Mouse (Mus musculus) gastrocnemius, adult 8-10 months (tissue): ENCODE data around the gene Secisbp2. TPM values are rescaled to one million over a fixed set of nuclear protein-coding genes. Genes with fewer than 3 reads are reported as not detected.

Experiments
- DNase-seq, 2 experiments: peaks; one replicate each; pipeline ENCODE4 v3.0.0; 2022; ENCODE audit warnings: low spot score in 2 of 2
- total RNA-seq, 4 experiments: library from RNA; stranded (reverse); gene quantifications; 2 replicates each; pipeline ENCODE4 v1.2.4; 2022

Gene Secisbp2
- total RNA-seq, 4 experiments from 2014 or later: 7.6 to 8.9 (median 7.7) TPM

GRCm38 (mm10) chr13:51732097-51732664 lies 80.7 kb downstream of the Secisbp2 start:
- no peak for DNase-seq

Other genes with a start within 250 kb of the Secisbp2 start
- gene S1pr3, start 243.1 kb upstream of the Secisbp2 start, total RNA-seq: 1 to 10 TPM; 2.5 to 4.5 (median 2.7) TPM
- 1 to 10 TPM in 2 of 4 experiments, under 1 TPM in 2; 0.75 to 1.1 (median 1.0) TPM for gene Shc3, start 82.3 kb upstream of the Secisbp2 start, total RNA-seq
- gene Cks2, start 6.5 kb upstream of the Secisbp2 start, total RNA-seq: under 1 TPM in 3 of 4 experiments, not detected in 1; 0.39 to 0.65 (median 0.45) TPM
- gene Sema4d, start 142.1 kb downstream of the Secisbp2 start, total RNA-seq: 100 to 1,000 TPM; 127 to 151 (median 139) TPM
- gene Gadd45g, start 195.0 kb downstream of the Secisbp2 start, total RNA-seq: 10 to 100 TPM; 18.1 to 74.5 (median 34.4) TPM